Mouse (Mus musculus) left cerebral cortex, adult 2 months (tissue): Measurements from ENCODE around the gene Gm38392. TPM values are rescaled to one million over a fixed set of nuclear protein-coding genes. Genes with fewer than 3 reads are reported as not detected.

Experiments used
- DNase-seq, 2 experiments: peaks; one replicate each; pipeline ENCODE4 v3.0.0; 2021 to 2022; ENCODE audit warnings: low spot score in 2 of 2, mixed read lengths in 1 of 2; ENCODE audit errors: extremely low spot score in 1 of 2
- H3K27ac ChIP-seq: fragments of 200-600 bp; 2 replicates; pipeline ENCODE4 v1.8.1; 2022
- H3K4me3 ChIP-seq: fragments of 200-600 bp; 2 replicates; pipeline ENCODE4 v1.8.1; 2022
- CTCF ChIP-seq: fragments of 200-600 bp; IDR thresholded peaks from 2 replicates; pipeline ENCODE4 v1.8.1; 2022; ENCODE audit warnings: antibody characterized with exemption, mild to moderate bottlenecking, moderate library complexity
- intact Hi-C: fragments of 180-260 bp; cut with DNase I; formaldehyde crosslinking; loops from one replicate; pipeline ENCODE4 v1.15.1; 2025
- long read RNA-seq, 2 experiments: library from polyadenylated mRNA; stranded (forward); transcript quantifications; one replicate each; pipeline ENCODE4 v2.0.0; 2021; ENCODE audit warnings: borderline mapping rate in 2 of 2
- total RNA-seq, 2 experiments: library from RNA; stranded (reverse); gene quantifications; 2 replicates each; pipeline ENCODE4 v1.2.3; 2021

Gene Gm38392
- under 1 TPM in 1 of 2 experiments, not detected in 1; 0.59 TPM for total RNA-seq
- long read RNA-seq, experiment 1 = 0 reads
- long read RNA-seq, experiment 2 = 0 reads

DNA sequence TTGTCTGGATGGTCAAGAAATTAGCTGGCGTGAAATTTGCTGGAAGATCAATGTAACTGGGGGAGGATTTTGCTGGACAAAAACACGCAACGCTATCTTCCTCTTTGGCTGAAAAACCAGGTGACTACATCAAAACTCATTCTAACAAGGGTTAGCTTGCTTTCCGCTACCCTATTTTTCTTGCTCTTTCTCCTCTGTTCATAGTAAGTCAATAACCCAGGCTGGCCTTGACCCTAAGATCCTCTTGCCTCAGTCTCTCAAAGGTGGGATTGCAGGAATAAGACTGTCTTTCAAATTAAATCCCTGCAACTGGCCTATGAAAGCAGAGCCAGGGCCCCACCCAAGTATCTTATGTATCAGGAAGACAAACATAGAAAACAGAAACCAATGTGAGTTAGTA, at the start of gene Gm38392:
TSS of gene Gm38392 (minus strand) at position 101 of the 400 bp plus-strand sequence.
- TF ChIP-seq CTCF = no peak
- DNase-seq = no peak
- no peak within 1 kb of the TSS for H3K27ac ChIP-seq
- H3K4me3 ChIP-seq = no peak within 1 kb of the TSS
- intact Hi-C loops = no loop called here

DNA sequence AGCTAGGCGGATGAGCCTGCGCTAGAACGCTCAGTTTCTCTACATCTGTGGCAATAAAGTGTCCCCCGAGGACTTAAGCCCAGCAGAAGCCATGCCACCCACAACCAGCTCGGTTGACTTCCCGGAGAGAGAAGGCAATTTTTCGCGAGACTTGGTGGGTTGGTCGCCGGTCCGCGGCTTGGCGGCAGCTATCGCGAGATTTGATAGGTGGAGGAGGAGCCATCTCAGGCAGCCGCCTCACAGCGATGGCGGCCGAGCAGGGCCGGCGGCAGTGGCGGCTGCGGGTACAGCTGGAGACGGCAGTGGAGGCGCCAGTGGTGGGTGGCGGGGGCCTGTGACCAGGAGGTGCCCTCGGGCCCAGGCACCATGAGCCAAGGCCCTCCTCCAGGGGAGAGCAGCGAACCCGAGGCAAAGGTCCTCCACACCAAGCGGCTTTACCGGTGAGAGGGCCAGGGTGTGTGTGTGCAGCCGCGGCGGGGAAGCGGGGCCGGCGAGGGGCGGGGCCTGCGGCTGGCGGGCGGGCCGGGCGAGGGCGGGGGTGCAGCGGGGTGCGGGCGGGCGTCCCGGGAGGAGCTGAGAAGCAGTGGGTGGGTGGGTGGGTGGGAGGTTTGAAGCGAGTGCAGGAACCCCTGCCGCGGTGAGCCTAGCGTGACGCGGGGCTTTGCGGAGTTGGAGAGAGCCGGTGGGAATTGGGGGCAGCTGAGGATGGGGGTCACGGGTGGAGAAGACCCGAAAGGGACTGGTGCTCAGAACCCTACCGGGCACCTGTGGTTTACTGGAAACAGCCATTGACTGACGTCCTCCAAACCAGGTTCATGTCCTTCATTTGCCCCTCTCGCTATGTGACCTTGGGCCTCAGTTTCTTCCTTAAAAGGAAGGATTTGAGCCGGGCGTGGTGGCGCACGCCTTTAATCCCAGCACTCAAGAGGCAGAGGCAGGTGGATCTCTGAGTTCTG, 49.3 kb upstream of the Gm38392 start, which contains the start of the genes Tmem79 and Smg5:
TSS of gene Tmem79 (minus strand) at position 91 of the 956 bp plus-strand sequence.
TSS of gene Smg5 (plus strand) at position 203 of the 956 bp plus-strand sequence.
- H3K27ac ChIP-seq = peak within 1 kb of the TSS; percentile 100
- H3K4me3 ChIP-seq = peak within 1 kb of the TSS; percentile 93
- TF ChIP-seq CTCF = no peak
- intact Hi-C loops = loop anchor here (5.0 kb wide), 2 partner anchors 131 to 144 kb away; no protein-coding TSS in a partner anchor
- peak; percentile 94 for DNase-seq

DNA sequence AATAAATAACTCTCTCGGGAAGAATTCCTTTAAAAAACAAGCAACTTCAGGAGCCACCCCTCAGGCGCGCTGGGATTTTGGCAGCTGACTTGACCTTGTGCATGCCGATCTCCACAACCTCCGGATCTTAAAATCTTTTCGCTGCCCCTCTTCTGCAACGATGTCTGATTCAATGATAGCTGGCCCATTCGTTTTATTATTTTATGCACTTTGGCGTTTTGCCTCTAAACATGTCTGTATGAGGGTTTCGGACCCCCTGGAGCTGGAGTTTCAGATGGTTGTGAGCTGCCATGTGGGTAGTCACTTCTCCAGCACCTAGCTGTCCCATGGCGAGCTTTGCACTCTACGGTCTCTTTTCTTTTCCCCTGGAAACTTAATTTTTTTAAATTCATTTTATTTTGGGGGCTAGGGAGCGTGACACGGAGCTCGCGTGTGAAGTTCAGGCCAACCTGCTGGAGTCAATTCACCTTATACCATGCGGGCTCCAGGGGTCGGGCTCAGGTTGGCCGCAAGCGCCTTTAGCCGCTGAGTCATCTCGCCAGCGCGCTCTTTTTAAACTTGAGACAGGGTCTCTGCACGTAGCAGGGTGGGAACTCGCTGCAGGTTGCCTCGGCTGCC, 48.5 kb upstream of the Gm38392 start:
- intact Hi-C loops = loop anchor here (5.0 kb wide), 2 partner anchors 132 to 143 kb away; no protein-coding TSS in a partner anchor
- TF ChIP-seq CTCF = no peak
- no peak for DNase-seq
- peak overlapping the region; percentile 100 for H3K27ac ChIP-seq
- peak overlapping the region; percentile 93 for H3K4me3 ChIP-seq

DNA sequence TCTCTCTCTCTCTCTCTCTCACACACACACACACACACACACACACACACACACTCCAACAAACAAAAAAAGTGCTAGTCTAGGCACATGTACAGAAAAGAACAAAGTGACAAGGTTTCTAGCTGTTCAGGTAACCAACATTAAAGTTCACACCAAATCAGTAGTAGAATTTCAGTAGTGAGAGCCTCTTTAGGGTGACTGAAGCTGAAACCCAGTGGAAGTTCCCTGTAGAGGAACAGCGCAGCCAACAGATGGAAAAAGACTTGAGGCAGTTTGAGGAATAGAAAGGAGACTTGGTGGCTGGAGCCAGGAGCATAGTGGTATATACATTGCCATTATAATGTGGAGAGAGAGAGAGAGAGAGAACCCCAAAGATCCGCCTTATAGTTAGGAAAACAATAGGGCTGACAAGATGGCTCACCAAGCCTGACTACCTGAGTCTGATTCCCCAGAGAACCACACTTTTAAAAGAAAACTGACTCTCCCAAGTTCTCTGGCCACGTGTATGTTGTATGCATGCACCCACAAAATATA, 48.0 kb upstream of the Gm38392 start:
- Histone ChIP-seq H3K27ac (no peak overlapping the region), H3K4me3 (peak overlapping the region; percentile 93)
- no peak for DNase-seq
- TF ChIP-seq CTCF = no peak
- intact Hi-C loops = loop anchor here (5.0 kb wide), 2 partner anchors 132 to 143 kb away; no protein-coding TSS in a partner anchor

DNA sequence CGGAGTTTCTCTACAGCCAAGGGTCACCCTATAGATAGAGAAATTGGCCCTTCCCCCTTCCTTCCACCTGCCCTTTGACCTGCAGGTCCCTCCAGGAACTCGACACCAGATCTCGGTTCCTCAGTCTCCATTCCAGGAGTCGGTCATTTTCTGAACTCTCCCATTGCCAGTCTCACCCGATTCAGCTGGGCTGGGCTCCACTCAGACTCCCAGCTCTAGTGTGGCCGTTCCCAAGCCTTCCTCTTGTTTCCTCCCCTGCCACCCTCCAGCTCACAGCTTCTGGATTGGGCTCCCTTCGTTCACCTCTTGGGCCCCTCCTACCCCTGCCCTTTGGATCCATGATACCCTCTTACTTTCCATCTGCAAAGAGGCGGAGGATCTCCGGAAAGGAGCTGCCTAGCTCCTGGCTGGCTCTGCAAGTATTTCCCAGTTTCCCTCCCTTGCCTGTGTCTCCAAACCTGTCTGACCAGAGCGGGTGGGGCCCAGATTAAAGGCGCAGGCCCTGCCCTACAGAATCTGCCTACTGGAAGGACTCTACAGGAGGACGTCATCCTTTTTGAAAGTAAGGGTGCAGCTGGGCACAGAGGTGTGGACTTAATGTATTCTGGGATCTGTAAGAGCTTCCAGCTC, 47.1 kb upstream of the Gm38392 start:
- Histone ChIP-seq H3K27ac (no peak overlapping the region), H3K4me3 (no peak overlapping the region)
- intact Hi-C loops = no loop called here
- no peak for TF ChIP-seq CTCF
- no peak for DNase-seq

DNA sequence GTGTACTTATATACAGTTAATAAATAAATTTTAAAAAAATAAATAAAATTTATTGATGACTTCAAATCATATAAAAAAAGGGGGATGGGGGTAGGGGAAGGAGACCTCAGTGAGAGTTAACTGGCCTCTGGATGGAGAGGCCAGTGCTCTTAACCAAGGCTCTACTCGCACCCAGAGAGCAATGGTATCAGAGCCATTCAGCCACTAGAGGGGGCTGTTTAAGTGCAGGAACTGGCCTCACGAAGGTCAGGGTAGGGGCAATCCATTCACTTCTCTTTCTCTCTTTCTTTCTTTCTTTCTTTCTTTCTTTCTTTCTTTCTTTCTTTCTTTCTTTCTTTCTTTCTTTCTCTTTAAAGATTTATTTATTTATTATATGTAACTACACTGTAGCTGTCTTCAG, 44.3 kb upstream of the Gm38392 start:
- TF ChIP-seq CTCF = peak; percentile 71
- intact Hi-C loops = no loop called here
- DNase-seq = no peak
- Histone ChIP-seq H3K27ac (no peak overlapping the region), H3K4me3 (no peak overlapping the region)

DNA sequence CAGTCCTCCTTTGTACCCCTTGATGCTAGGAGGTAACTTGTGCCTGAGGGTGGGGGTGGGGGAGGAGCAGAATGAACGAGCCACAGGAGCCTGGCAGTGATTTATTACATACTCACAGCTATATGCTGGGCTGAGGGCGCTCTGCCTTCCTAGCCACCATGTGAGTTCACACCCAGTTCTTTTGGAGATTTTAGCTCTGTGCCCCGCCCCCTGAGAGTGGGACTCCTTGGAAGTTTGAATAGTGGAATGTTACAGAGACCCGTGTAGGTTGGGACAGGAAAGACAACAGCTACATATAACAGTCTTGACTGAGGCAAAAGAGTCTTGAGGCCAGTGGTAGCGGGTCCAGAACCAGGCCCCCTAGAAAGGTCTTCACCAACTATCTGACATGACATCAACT, 41.9 kb upstream of the Gm38392 start:
- DNase-seq = no peak
- TF ChIP-seq CTCF = no peak
- intact Hi-C loops = no loop called here
- no peak overlapping the region for H3K27ac ChIP-seq
- H3K4me3 ChIP-seq = no peak overlapping the region

DNA sequence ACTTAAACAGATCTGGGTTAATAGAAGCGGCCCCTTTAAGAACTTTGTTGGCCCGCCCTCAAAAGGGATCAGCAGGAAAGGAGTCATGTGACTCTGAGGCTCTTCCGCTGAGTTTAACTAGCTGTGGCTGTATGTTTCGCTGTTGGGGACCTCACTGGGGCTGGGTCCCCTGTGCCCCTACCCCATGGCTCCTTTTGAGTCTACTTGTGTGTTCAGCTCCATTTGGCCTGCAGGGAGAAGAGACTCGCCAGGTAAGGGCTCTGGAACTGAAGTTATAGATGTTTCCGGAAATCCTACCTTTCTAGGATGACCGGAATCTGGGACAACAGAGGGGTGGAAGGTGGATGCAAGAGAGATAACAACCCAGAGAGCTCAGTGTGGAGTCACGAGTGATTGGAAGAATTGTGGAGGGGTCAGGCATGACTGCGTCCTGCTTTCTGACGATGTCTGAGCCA, 38.0 kb upstream of the Gm38392 start, which contains the start of gene Glmp:
TSS of gene Glmp (plus strand) at position 73 of the 455 bp plus-strand sequence.
- peak within 1 kb of the TSS; percentile 84 for H3K4me3 ChIP-seq
- TF ChIP-seq CTCF = no peak
- H3K27ac ChIP-seq = peak within 1 kb of the TSS; percentile 72
- DNase-seq = peak; percentile 46 to 51
- intact Hi-C loops = no loop called here

DNA sequence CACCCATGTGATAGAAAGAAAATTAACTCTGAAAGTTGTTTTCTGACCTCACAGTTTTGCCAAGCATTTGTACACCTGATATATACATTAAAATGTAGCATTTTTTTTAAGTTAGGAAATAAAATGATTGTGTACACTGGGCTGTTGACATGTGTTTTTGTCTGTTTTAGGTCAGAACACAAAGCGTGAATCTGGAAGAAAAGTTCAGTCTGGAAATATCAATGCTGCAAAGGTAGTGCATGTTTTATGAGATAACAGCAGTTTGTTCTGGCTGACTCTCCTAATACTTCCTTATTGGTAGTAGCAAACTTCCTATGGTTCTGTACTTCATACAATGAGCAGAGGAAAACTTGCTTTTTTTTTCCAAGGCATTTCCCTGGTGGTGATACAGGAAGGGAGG, 12.2 kb upstream of the Gm38392 start:
- Histone ChIP-seq H3K27ac (no peak overlapping the region), H3K4me3 (no peak overlapping the region)
- no peak for DNase-seq
- TF ChIP-seq CTCF = no peak
- intact Hi-C loops = no loop called here

DNA sequence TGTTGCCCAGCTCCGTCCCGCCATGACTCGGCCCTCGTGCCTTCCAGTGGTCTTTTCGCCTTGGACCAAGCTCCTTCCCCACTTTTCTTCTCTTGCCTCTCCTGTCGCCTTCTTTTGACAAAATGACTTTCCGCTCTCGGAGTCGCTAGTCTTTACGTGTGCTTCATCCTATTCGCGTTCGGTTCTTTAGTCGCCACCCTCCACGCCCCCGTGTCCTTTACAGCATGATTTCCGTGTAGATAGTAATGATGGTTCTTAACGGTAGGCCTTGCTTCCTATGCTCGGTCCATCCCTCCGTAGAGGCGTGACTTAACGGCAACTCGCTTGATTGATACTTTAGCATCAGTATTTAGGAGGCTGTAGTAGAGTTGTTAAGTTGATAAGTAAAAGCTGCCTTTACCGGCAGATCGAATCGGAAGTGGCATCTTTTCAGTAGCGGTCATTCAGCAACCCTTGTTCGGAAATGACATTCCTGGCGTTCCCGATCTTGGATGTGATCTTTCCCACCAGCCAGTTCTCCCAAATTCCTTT, 10.4 kb upstream of the Gm38392 start:
- intact Hi-C loops = no loop called here
- peak in 1 of 2 experiments; percentile 44 for DNase-seq

More for the DNA sequence above, 10.4 kb upstream of the Gm38392 start:
- Histone ChIP-seq H3K4me3 (peak overlapping the region; percentile 91), H3K27ac (peak overlapping the region; percentile 94)
- no peak for TF ChIP-seq CTCF
